Mouse (Mus musculus): ENCODE results near the gene Nol4l.

- TF ChIP-seq GATA1 (IDR thresholded peaks at IDR 0.05; ENCODE audit: low read length) (peak; percentile 80), TAL1 (IDR thresholded peaks at IDR 0.05; ENCODE audit: low read length) (no peak)
These were observed 3.9 kb downstream of the Nol4l start for GRCm38 (mm10) chr2:153525906-153526311.
